In genomic region chr11:60113624-60114023, GRCm38 (mm10) we compare ENCODE assay signal across 7 mouse cellular contexts. TPM values are rescaled to one million over a fixed set of nuclear protein-coding genes. Genes with fewer than 3 reads are reported as not detected.
DNase-seq lines count a peak whose midpoint lies in the region; ATAC-seq lines count a peak whose summit lies in the region.

No protein-coding gene starts in this region.

- H3K27me3 ChIP-seq in heart, embryonic 16.5 days (ENCODE audit: control insufficient read depth, insufficient read depth, low read length), result no peaks in the 10 kb centered on the region
- H3K27me3 ChIP-seq in limb, embryonic 15.5 days, result no peaks in the 10 kb centered on the region
- H3K27me3 ChIP-seq in stomach, embryonic 14.5 days (ENCODE audit: control insufficient read depth, insufficient read depth, low read length), result no peaks in the 10 kb centered on the region

- H3K9me3 ChIP-seq in heart, embryonic 16.5 days (replicated peaks; ENCODE audit: control insufficient read depth, low read length), result no peaks in the 10 kb centered on the region
- H3K9me3 ChIP-seq in limb, embryonic 15.5 days, result no peaks in the 10 kb centered on the region
- no peaks in the 10 kb centered on the region for H3K9me3 ChIP-seq in stomach, embryonic 14.5 days (ENCODE audit: control insufficient read depth, low read depth, low read length)

- H3K4me3 ChIP-seq in heart, embryonic 16.5 days (ENCODE audit: low read length), result peak overlapping the region; percentile 61; the same call in 1 of the 2 replicates
- H3K4me3 ChIP-seq in limb, embryonic 15.5 days, result peak overlapping the region; percentile 50
- no peak overlapping the region for H3K4me3 ChIP-seq in stomach, embryonic 14.5 days (ENCODE audit: low read depth, low read length)

- H3K27ac ChIP-seq in heart, embryonic 16.5 days (ENCODE audit: low read length), result peak overlapping the region; percentile 99
- peak overlapping the region; percentile 94 for H3K27ac ChIP-seq in limb, embryonic 15.5 days
- peak overlapping the region; percentile 98 for H3K27ac ChIP-seq in stomach, embryonic 14.5 days (ENCODE audit: low read length)

- H3K4me2 ChIP-seq in heart, embryonic 16.5 days (ENCODE audit: low read depth, low read length), result peak overlapping the region; percentile 91
- peak overlapping the region; percentile 91 for H3K4me2 ChIP-seq in limb, embryonic 15.5 days
- peak overlapping the region; percentile 78 for H3K4me2 ChIP-seq in stomach, embryonic 14.5 days (replicated peaks; ENCODE audit: low read depth, low read length)

- ATAC-seq in heart, embryonic 16.5 days (replicated peaks; ENCODE audit: extremely low read depth, insufficient read depth, low FRiP score), result no peak
- ATAC-seq in limb, embryonic 15.5 days (ENCODE audit: insufficient number of reproducible peaks, low FRiP score, low TSS enrichment, low read depth), result no peak
- ATAC-seq in stomach, embryonic 14.5 days (ENCODE audit: insufficient number of reproducible peaks, insufficient read depth, low FRiP score, low read depth), result peak; percentile 25; the same call in 1 of the 2 replicates

- no peaks in the 10 kb centered on the region for H3K36me3 ChIP-seq in heart, embryonic 16.5 days (ENCODE audit: control insufficient read depth, insufficient read depth)
- H3K36me3 ChIP-seq in limb, embryonic 15.5 days, result no peaks in the 10 kb centered on the region
- no peaks in the 10 kb centered on the region for H3K36me3 ChIP-seq in stomach, embryonic 14.5 days (ENCODE audit: control insufficient read depth, insufficient read depth, low read length)

- DNase-seq in urinary bladder, adult 2 months (ENCODE audit: low spot score), result peak; percentile 35
- no peak for DNase-seq in urinary bladder, postnatal 10 days (ENCODE audit: low spot score)
- DNase-seq in right cerebral cortex, adult 18-20 months, result no peak
- DNase-seq in layer of hippocampus, adult 18-20 months (ENCODE audit: low spot score in 2 of 2), result no peak

- peak overlapping the region; percentile 81 for H3K9ac ChIP-seq in heart, embryonic 16.5 days (ENCODE audit: low read length)
- no peak overlapping the region for H3K9ac ChIP-seq in limb, embryonic 15.5 days
- no peak overlapping the region for H3K9ac ChIP-seq in stomach, embryonic 14.5 days (replicated peaks; ENCODE audit: low read depth, low read length)

- peaks cover 76% of the 10 kb centered on the region for H3K4me1 ChIP-seq in heart, embryonic 16.5 days (ENCODE audit: control insufficient read depth, insufficient read depth, low read length)
- peaks cover 77% of the 10 kb centered on the region for H3K4me1 ChIP-seq in limb, embryonic 15.5 days
- H3K4me1 ChIP-seq in stomach, embryonic 14.5 days (ENCODE audit: control insufficient read depth, insufficient read depth, low read length), result peaks cover 64% of the 10 kb centered on the region

- 4% methylated on average over 4 of the region's 4 CpGs for WGBS in heart, embryonic 16.5 days
- WGBS in limb, embryonic 15.5 days, result 6% methylated on average over 4 of the region's 4 CpGs
- WGBS in stomach, embryonic 14.5 days, result 4% methylated on average over 4 of the region's 4 CpGs

RNA-seq across cellular contexts. Expression of gene Rai1, which starts 8.8 kb away (rescaled TPM):
- polyA plus RNA-seq in urinary bladder, adult 2 months (2012; rRNA removed), result 35.1 and 45.3 TPM in 2 replicates
- 15.7 TPM in 2 replicates for polyA plus RNA-seq in heart, embryonic 16.5 days (2015; fragmentation: Nextera tagmentation; extraction: Ambion mirVana)
- polyA plus RNA-seq in limb, embryonic 15.5 days (2015; fragmentation: Nextera tagmentation; extraction: Ambion mirVana), result 18.9 and 22.6 TPM in 2 replicates
- polyA plus RNA-seq in stomach, embryonic 14.5 days (2014; fragmentation: Nextera tagmentation; extraction: Ambion mirVana), result 29.1 and 30.6 TPM in 2 replicates
- 10 to 100 TPM; 76.2 to 80.9 TPM for total RNA-seq in layer of hippocampus, adult 18-20 months (2021)
